In the genomic region with DNA sequence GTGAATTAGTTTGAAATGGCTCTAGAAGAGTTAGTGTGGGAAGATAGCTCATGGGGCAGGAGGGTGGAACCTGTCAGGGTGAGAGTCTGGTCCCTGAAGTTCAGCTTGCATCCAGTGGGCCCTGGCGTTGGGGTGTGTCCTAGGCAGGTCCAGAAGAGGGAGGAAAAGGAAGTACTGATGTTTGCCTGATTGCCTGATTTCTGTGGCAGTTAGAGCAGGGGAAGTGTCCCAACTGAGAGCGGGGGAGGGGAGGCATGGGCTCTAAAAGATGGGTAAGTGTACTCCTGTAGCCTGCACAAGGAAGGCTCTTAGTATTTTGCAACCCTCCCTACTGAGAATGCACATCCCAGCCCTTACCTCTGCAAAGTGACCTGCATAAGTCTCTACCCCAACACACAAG, we compare ENCODE assay signal across 8 mouse cellular contexts. TPM values are rescaled to one million over a fixed set of nuclear protein-coding genes. Genes with fewer than 3 reads are reported as not detected.
DNase-seq lines count a peak whose midpoint lies in the region; ATAC-seq and TF ChIP-seq lines count a peak whose summit lies in the region.
"Had no signal": no experiment of that assay in that cellular context is flagged by ENCODE, and none has a peak within 500 bp of the region (broad histone marks: within the 10 kb centered on the region; RNA-seq: fewer than 3 reads in every experiment).

No protein-coding gene starts in this region.

- no peaks in the 10 kb centered on the region for H3K27me3 ChIP-seq in liver, postnatal 0 days (ENCODE audit: insufficient read depth, low read length)
- no peaks in the 10 kb centered on the region for H3K27me3 ChIP-seq in stomach, embryonic 15.5 days (replicated peaks)

- peak overlapping the region; percentile 97 for H3K27ac ChIP-seq in layer of hippocampus, adult 2 months
- H3K27ac ChIP-seq in liver, postnatal 0 days (ENCODE audit: low read depth): peak overlapping the region; percentile 100
- H3K27ac ChIP-seq in stomach, embryonic 15.5 days: 0 out of 2 replicates have a peak overlapping the region, but pooled peaks have one; percentile 22

- H3K9me3 ChIP-seq in liver, postnatal 0 days (ENCODE audit: low read length): no peaks in the 10 kb centered on the region
- no peaks in the 10 kb centered on the region for H3K9me3 ChIP-seq in stomach, embryonic 15.5 days

- 53% methylated on average over 2 of the region's 2 CpGs for WGBS in liver, postnatal 0 days (ENCODE audit: insufficient replicate concordance)
- 59% methylated on average over 2 of the region's 2 CpGs for WGBS in stomach, embryonic 15.5 days

- ATAC-seq in liver, postnatal 0 days: peak; percentile 7; the same call in 1 of the 2 replicates
- no peak for ATAC-seq in stomach, embryonic 15.5 days (ENCODE audit: insufficient read depth, low FRiP score, low read depth)

- H3K36me3 ChIP-seq in liver, postnatal 0 days (replicated peaks; ENCODE audit: insufficient read depth, low read length): peaks cover 42% of the 10 kb centered on the region
- H3K36me3 ChIP-seq in stomach, embryonic 15.5 days: peaks cover 15% of the 10 kb centered on the region

- peaks cover 62% of the 10 kb centered on the region for H3K4me1 ChIP-seq in liver, postnatal 0 days (ENCODE audit: insufficient read depth)
- peaks cover 52% of the 10 kb centered on the region for H3K4me1 ChIP-seq in stomach, embryonic 15.5 days

- TF ChIP-seq CTCF in layer of hippocampus, adult 2 months (conservative IDR thresholded peaks at IDR 0.05): no peak
- 0 out of 2 replicates have a peak, but pooled peaks have one; percentile 2 for TF ChIP-seq CTCF in liver, postnatal 0 days (IDR thresholded peaks at IDR 0.05; ENCODE audit: low read depth)

- H3K4me3 ChIP-seq in layer of hippocampus, adult 2 months: no peak overlapping the region
- H3K4me3 ChIP-seq in liver, postnatal 0 days (ENCODE audit: low read depth, low read length): peak overlapping the region; percentile 21; the same call in 1 of the 2 replicates
- H3K4me3 ChIP-seq in stomach, embryonic 15.5 days (replicated peaks): no peak overlapping the region

- no peak for DNase-seq in layer of hippocampus, adult 2 months (ENCODE audit: low spot score in 2 of 2)
- no peak for DNase-seq in layer of hippocampus, adult 11-12 months (ENCODE audit: low spot score)
- DNase-seq in heart, postnatal 14 days: peak; percentile 44 to 45
- peak; percentile 71 for DNase-seq in liver, postnatal 0 days
- no peak for DNase-seq in cerebellum, adult 9-10 months
- DNase-seq in c-Kit-positive CD71-positive TER-119-positive erythroid progenitor cells, embryonic 14.5 days (ENCODE audit: low spot score): no peak
- DNase-seq: lung, embryonic 14.5 days had no signal

- H3K4me2 ChIP-seq in liver, postnatal 0 days (ENCODE audit: low read depth, low read length): peak overlapping the region; percentile 80
- no peak overlapping the region for H3K4me2 ChIP-seq in stomach, embryonic 15.5 days
- H3K4me2 ChIP-seq: lung, embryonic 14.5 days had no signal

- no peak overlapping the region for H3K9ac ChIP-seq in liver, postnatal 0 days (replicated peaks)
- no peak overlapping the region for H3K9ac ChIP-seq in stomach, embryonic 15.5 days
- H3K9ac ChIP-seq: lung, embryonic 14.5 days had no signal

- intact Hi-C loops in heart, postnatal 14 days (cut with DNase I): no loop called here

- peak; percentile 19; the same call in 1 of the 2 replicates for TF ChIP-seq EP300 in liver, postnatal 0 days (IDR thresholded peaks at IDR 0.05; ENCODE audit: low read depth)

RNA-seq across cellular contexts. Expression of a gene that starts 12.0 kb away (rescaled TPM):
- 10 to 100 TPM; 23.4 to 23.9 TPM for total RNA-seq in layer of hippocampus, adult 2 months (2021)
- total RNA-seq in heart, postnatal 14 days (2021): 10 to 100 TPM; 30.8 to 31.9 TPM
- polyA plus RNA-seq in liver, postnatal 0 days (2015; fragmentation: Nextera tagmentation; extraction: Ambion mirVana): 52.3 and 54.5 TPM in 2 replicates
- 58.4 and 67.7 TPM in 2 replicates for polyA plus RNA-seq in stomach, embryonic 15.5 days (2015; fragmentation: Nextera tagmentation; extraction: Ambion mirVana)

RNA-seq across cellular contexts. Expression of a gene that starts 23.7 kb away (rescaled TPM):
- total RNA-seq in layer of hippocampus, adult 2 months (2021): 10 to 100 TPM; 61.3 to 66.8 TPM
- total RNA-seq in heart, postnatal 14 days (2021): 10 to 100 TPM; 25.8 to 30.2 TPM
- 15.6 and 17.9 TPM in 2 replicates for polyA plus RNA-seq in liver, postnatal 0 days (2015; fragmentation: Nextera tagmentation; extraction: Ambion mirVana)
- 26.5 TPM in 2 replicates for polyA plus RNA-seq in stomach, embryonic 15.5 days (2015; fragmentation: Nextera tagmentation; extraction: Ambion mirVana)

RNA-seq across cellular contexts. Expression of a gene that starts 33.9 kb away (rescaled TPM):
- total RNA-seq in layer of hippocampus, adult 2 months (2021): 10 to 100 TPM; 24.3 to 30.6 TPM
- 10 to 100 TPM; 54.4 to 55.7 TPM for total RNA-seq in heart, postnatal 14 days (2021)
- 27.2 and 28.7 TPM in 2 replicates for polyA plus RNA-seq in liver, postnatal 0 days (2015; fragmentation: Nextera tagmentation; extraction: Ambion mirVana)
- 96.3 and 99.2 TPM in 2 replicates for polyA plus RNA-seq in stomach, embryonic 15.5 days (2015; fragmentation: Nextera tagmentation; extraction: Ambion mirVana)

RNA-seq across cellular contexts. Expression of a gene that starts 33.9 kb away (rescaled TPM):
- 10 to 100 TPM; 40.7 to 45.0 TPM for total RNA-seq in layer of hippocampus, adult 2 months (2021)
- 10 to 100 TPM; 31.9 to 34.2 TPM for total RNA-seq in heart, postnatal 14 days (2021)
- 7.0 and 8.6 TPM in 2 replicates for polyA plus RNA-seq in liver, postnatal 0 days (2015; fragmentation: Nextera tagmentation; extraction: Ambion mirVana)
- polyA plus RNA-seq in stomach, embryonic 15.5 days (2015; fragmentation: Nextera tagmentation; extraction: Ambion mirVana): 29.5 and 33.6 TPM in 2 replicates

Comparison
In these comparisons a context has a peak if more than half of its experiments do, and no peak if none do; other contexts are left out.
1. DNase-seq: peak in heart, postnatal 14 days (2 of 2) and liver, postnatal 0 days (single experiment); none in layer of hippocampus, adult 2 months (0 of 2), layer of hippocampus, adult 11-12 months (single experiment), cerebellum, adult 9-10 months (single experiment) and c-Kit-positive CD71-positive TER-119-positive erythroid progenitor cells, embryonic 14.5 days (single experiment).
2. H3K27ac ChIP-seq: peak in every context shown above with its lines; median percentile 100 in liver, postnatal 0 days; 97 in layer of hippocampus, adult 2 months; 22 in stomach, embryonic 15.5 days.